Mouse (Mus musculus): ENCODE data around the gene Cep131. TPM values are rescaled to one million over a fixed set of nuclear protein-coding genes. Genes with fewer than 3 reads are reported as not detected.
A peak's percentile ranks its signal among the peaks of the same experiment; 100 is the strongest.

Gene Cep131
- polyA plus RNA-seq, 1 experiment from 2014 or later, result 41.4 TPM

DNA sequence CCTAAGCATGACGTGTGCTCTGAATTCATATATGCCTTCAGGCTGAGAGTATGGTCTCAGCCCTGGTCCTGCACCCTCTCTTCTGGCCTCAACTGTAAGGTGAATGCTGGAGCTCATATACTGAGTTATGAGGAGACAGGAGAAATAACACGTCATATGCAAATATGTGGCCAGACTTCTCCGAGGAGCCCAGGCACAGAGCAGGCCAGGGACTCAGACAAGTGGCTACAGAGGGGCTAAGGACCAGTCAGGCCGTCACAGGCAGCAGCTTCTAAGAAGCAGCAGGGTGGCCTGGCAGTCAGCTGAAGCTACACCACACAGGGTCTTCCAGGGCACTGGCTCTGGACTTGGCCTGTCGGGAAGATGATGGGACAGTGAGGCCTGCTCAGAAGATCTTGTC, 23.3 kb downstream of the Cep131 start:
- WGBS, result 89% methylated on average over 5 of the region's 5 CpGs
- no peak overlapping the region for H3K4me3 ChIP-seq
- H3K9me3 ChIP-seq, result no peaks in the 10 kb centered on the region
- DNase-seq (ENCODE audit: extremely low spot score, low spot score), result no peak
- H3K27ac ChIP-seq, result no peak overlapping the region
- peaks cover 15% of the 10 kb centered on the region; the same call in 1 of the 2 replicates for H3K4me1 ChIP-seq
- H3K27me3 ChIP-seq (ENCODE audit: poor library complexity, severe bottlenecking), result no peaks in the 10 kb centered on the region
- H3K36me3 ChIP-seq (replicated peaks), result peaks cover 58% of the 10 kb centered on the region

DNA sequence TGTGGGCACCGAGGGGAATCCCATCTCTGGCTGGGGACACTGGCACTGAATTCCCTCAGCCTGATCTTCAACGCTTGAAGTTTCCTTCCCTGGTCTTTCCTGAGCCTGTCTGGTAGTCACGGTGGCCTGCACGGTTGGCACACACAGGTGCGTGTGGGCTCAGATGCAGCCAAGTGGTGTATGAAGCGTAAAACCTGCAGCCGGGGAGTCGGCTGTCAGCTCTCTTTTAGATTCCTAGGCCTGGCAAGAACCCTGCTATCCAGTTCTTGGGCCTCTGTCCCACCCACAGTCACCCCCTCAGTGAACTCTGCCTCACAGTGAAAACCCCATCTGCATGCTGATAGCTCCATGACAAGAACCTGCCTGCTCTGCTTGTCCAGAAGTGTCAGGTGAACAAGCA, 26.0 kb downstream of the Cep131 start:
- H3K4me1 ChIP-seq, result peaks cover 5% of the 10 kb centered on the region; the same call in 1 of the 2 replicates

DNA sequence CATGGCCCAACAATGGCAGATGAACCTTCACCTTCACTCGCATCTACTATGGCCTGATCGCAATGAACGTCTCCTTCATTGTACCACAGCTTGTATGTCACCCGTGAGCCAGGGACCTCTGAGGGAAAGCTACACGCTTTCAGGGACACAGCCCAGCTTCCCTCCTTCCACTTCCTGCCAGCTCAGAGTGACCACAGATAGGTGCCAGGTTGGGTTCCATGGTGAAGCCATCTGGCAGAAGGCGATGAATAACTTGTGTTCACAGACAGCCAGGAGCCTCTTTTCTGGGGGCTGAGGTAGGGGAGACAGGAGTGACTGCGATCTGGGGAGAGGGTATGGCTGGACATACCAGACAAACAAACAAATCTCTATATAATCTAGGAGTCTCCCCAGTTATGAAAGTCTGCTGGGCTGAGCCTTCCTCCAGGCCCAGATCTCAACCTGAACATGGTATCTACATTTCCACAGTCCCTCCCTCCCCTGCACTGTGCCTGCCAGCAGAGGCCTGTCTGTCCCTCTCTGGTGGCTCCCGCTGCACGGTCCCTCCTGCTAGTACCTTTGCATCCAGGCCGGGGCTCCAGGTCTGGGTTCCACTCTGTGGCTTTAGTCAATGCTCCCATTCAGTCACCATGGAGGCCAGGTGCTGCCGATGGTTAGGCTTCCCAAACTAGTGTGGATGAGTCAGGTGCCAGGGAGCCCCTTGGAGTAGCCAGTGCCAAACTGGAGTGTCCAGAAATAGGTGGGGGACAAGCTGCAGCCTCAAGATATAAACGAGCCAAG, 30.5 kb downstream of the Cep131 start:
- peaks cover 5% of the 10 kb centered on the region for H3K4me1 ChIP-seq
- H3K4me3 ChIP-seq, result no peak overlapping the region
- H3K36me3 ChIP-seq (replicated peaks), result no peaks in the 10 kb centered on the region
- DNase-seq (ENCODE audit: extremely low spot score, low spot score), result no peak
- 89% methylated on average over 12 of the region's 12 CpGs for WGBS
- H3K27ac ChIP-seq, result no peak overlapping the region
- H3K27me3 ChIP-seq (ENCODE audit: poor library complexity, severe bottlenecking), result peaks cover 6% of the 10 kb centered on the region
- no peaks in the 10 kb centered on the region for H3K9me3 ChIP-seq

More for the DNA sequence above, 26.0 kb downstream of the Cep131 start:
- H3K4me3 ChIP-seq, result no peak overlapping the region
- 0 out of 2 replicates have a peak overlapping the region, but pooled peaks have one; percentile 20 for H3K27ac ChIP-seq
- DNase-seq (ENCODE audit: extremely low spot score, low spot score), result no peak
- H3K27me3 ChIP-seq (ENCODE audit: poor library complexity, severe bottlenecking), result no peaks in the 10 kb centered on the region
- H3K36me3 ChIP-seq (replicated peaks), result peaks cover 32% of the 10 kb centered on the region
- no peaks in the 10 kb centered on the region for H3K9me3 ChIP-seq
- WGBS, result 88% methylated on average over 8 of the region's 8 CpGs

DNA sequence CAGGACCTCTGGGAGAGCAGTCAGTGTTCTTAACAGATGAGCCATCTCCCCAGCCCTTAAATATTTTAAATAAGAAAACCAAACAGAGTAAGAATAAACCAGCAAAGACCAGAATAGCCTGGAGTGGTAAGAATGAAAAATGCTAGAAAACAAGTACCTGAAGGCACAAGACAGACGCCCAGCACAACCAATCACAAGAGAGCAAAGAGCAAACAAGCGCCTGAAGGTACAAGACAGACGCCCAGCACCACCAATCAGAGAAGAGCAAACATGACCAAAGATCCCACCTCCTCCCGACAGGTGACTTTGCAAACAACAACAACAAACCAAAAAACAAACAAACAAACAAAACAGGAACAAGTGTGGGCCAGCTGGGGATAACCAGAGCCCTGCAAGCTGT, 32.8 kb downstream of the Cep131 start:
- no peak for DNase-seq (ENCODE audit: extremely low spot score, low spot score)
- H3K27me3 ChIP-seq (ENCODE audit: poor library complexity, severe bottlenecking), result peaks cover 27% of the 10 kb centered on the region
- no peak overlapping the region for H3K4me3 ChIP-seq
- WGBS, result 87% methylated on average over 4 of the region's 4 CpGs
- H3K36me3 ChIP-seq (replicated peaks), result no peaks in the 10 kb centered on the region
- H3K4me1 ChIP-seq, result peaks cover 14% of the 10 kb centered on the region
- no peaks in the 10 kb centered on the region for H3K9me3 ChIP-seq
- no peak overlapping the region for H3K27ac ChIP-seq

DNA sequence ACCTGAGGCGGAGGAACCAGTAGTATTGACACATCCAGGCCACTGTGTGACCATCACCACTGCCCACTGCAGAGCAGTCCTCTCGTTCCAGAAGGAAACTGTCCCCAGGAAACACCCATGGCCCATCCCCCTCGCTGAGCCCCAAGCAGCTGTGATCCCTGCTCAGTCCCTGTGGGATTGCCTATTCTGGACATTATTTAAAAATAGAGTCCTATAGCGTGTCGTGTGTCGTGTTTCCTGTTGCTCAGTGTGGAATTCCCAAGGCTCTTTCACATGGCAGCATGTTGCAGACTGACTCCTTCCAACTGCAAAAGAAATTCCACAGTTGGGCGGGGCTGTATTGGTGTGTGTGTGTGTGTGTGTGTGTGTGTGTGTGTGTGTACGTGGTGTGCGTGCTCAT, 34.4 kb downstream of the Cep131 start:
- peaks cover 30% of the 10 kb centered on the region for H3K4me1 ChIP-seq
- peaks cover 43% of the 10 kb centered on the region for H3K27me3 ChIP-seq (ENCODE audit: poor library complexity, severe bottlenecking)
- H3K27ac ChIP-seq, result no peak overlapping the region
- H3K4me3 ChIP-seq, result no peak overlapping the region
- H3K9me3 ChIP-seq, result no peaks in the 10 kb centered on the region
- H3K36me3 ChIP-seq (replicated peaks), result no peaks in the 10 kb centered on the region
- 85% methylated on average over 9 of the region's 9 CpGs for WGBS
- no peak for DNase-seq (ENCODE audit: extremely low spot score, low spot score)

DNA sequence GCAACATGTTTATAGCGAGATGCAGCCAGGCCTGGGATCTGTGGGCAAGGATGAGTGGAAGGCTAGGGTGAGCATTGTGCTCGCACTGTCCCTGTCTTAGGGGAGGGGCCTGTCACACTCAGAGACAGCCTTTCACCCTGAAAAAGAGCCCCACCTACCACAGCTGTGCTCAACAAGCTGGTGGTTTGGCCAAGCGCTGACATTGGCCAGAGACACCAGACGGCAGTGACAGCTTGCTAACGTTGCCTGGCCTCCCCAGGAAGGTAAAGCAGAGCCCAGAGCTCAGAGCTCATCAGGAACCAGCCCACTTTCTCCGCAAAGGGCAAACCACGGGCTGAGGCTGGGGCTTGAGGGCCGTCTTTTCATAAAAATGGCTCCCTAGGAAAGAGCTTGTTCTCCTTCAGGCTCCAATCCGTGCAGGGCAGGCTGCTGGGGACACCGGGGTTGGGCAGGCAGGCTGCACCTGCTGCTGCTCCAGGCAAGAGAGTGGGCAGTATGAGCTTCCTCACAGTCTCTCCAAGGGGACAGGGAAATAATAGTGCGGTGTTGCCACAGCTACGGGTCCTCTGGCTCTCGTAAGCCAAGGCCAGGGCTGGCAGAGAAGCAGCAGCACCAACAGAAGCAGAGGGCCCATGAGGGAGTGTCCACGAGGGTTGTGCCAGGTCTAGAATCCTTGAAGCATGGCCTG, 35.4 kb downstream of the Cep131 start:
- WGBS, result 57% methylated on average over 14 of the region's 14 CpGs
- no peak overlapping the region for H3K4me3 ChIP-seq
- peak overlapping the region; percentile 33; the same call in 1 of the 2 replicates for H3K27ac ChIP-seq
- H3K27me3 ChIP-seq (ENCODE audit: poor library complexity, severe bottlenecking), result peaks cover 53% of the 10 kb centered on the region
- DNase-seq (ENCODE audit: extremely low spot score, low spot score), result no peak
- H3K9me3 ChIP-seq, result no peaks in the 10 kb centered on the region
- H3K36me3 ChIP-seq (replicated peaks), result no peaks in the 10 kb centered on the region
- H3K4me1 ChIP-seq, result peaks cover 40% of the 10 kb centered on the region

DNA sequence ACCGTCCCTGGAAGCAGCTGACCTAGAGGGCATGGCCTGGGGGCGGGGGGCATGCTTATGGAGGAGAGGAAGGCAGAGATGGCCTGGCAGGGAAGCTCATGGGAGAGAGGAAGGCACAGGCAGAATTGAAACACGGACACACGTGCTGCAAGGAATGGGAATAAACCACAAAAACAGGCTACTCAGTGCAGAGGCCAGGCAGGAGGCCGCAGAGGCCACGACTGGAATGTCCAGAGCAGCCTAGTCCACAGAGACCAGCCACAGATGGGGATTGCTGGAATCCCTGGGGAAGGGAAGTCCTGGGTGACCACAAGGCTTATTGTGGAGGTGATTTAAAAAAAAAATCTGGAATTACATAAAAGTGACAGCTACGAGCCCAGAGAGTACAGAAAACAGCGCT, 37.6 kb downstream of the Cep131 start:
- Histone ChIP-seq H3K9me3 (no peaks in the 10 kb centered on the region), H3K36me3 (replicated peaks) (no peaks in the 10 kb centered on the region), H3K4me3 (no peak overlapping the region), H3K27ac (no peak overlapping the region), H3K27me3 (ENCODE audit: poor library complexity, severe bottlenecking) (peaks cover 71% of the 10 kb centered on the region), H3K4me1 (peaks cover 58% of the 10 kb centered on the region)
- 75% methylated on average over 8 of the region's 8 CpGs for WGBS
- no peak for DNase-seq (ENCODE audit: extremely low spot score, low spot score)

DNA sequence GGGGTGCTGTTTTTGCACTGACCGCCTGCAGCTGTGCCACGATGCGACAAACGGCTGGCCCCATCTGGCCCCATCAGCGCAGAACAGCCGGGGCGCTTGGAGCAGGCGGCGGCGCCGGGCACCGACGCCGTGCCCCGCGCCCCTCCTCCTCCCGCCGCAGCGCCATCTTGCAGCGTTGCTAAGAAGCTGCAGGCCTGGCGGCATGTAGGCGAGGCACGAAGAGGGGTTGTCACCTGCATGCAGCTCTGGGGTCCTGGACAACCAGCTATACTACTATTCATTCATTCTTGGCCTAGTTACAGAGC, 38.4 kb downstream of the Cep131 start:
- Histone ChIP-seq H3K9me3 (no peaks in the 10 kb centered on the region), H3K27ac (0 out of 2 replicates have a peak overlapping the region, but pooled peaks have one; percentile 88), H3K36me3 (replicated peaks) (no peaks in the 10 kb centered on the region), H3K27me3 (ENCODE audit: poor library complexity, severe bottlenecking) (peaks cover 71% of the 10 kb centered on the region), H3K4me3 (peak overlapping the region; percentile 79), H3K4me1 (peaks cover 61% of the 10 kb centered on the region)
- DNase-seq (ENCODE audit: extremely low spot score, low spot score), result peak; percentile 50
- 2% methylated on average over 23 of the region's 23 CpGs for WGBS

DNA sequence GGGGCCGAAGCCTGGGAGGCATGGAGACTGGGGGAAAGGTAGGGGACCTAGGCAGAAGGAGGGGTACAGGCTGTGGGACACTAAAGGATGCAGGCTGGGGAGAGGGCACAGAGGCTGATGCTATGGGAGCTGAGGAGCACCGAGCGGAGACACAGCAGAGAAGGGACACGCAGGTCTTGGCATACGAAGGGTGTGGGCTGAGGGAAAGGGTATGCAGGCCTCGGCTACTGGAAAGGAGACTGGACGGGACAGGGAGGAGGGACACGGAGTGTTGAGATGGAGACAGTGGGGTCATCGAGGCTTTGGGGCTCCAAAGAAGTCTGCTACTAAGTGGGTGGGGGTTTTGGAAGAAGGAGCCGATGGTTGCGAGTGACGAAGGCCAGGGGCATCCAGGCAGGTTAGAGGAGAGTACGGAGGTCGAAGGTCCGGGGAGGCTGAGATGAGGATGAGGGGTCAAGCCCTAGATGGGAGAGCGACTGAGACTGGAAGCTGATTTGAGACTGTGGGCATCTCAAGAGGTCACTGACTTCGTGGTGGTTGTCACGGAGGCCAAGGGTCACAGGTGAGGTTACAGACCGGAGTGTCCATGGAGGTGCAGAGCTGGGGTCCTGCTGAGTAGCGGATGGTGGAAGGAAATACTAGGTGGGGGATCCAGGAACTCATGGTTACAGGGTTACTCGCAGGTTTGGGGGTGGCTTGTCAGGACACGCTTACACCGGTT, 38.9 kb downstream of the Cep131 start:
- no peaks in the 10 kb centered on the region for H3K9me3 ChIP-seq
- H3K27me3 ChIP-seq (ENCODE audit: poor library complexity, severe bottlenecking), result peaks cover 71% of the 10 kb centered on the region
- H3K4me1 ChIP-seq, result peaks cover 61% of the 10 kb centered on the region
- H3K36me3 ChIP-seq (replicated peaks), result no peaks in the 10 kb centered on the region
- no peak for DNase-seq (ENCODE audit: extremely low spot score, low spot score)
- 8% methylated on average over 23 of the region's 23 CpGs for WGBS
- peak overlapping the region; percentile 88 for H3K27ac ChIP-seq
- H3K4me3 ChIP-seq, result peak overlapping the region; percentile 79

DNA sequence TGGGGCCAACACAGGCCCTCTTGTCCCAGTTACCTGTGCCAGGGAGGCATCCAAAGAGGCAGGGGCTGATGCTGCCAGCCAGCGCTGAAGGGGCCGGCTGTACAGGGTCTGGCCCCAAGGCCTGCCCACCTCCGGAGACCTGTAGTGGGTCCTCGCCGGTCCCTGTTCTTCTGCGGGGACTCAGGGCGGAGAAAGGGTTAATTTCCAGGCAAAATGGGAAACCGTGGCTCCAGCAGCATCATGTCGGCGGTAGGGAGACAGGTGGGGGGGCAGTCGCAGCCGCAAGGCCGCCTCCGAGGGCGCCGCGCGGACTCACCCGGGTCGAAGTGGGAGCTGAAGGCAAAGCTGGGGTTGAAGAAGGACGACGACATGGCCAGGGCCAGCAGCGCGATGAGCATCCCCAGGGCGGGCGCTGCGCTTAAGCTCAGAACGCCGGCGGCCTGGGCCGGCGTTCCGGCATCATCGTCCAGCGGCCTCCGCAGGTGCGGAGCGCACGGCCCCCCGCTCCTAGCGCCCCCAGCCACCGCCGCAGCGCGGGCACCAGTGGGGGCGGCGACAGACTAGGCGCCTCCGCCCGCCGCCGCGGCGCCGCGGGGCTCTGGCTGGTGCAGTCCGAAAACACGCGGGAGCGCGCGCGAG, 40.0 kb downstream of the Cep131 start, which contains the start of gene Aatk:
Aatk (minus strand) TSS at position 615 of the 639 bp plus-strand sequence.
- no peaks in the 10 kb centered on the region for H3K9me3 ChIP-seq
- peaks cover 70% of the 10 kb centered on the region for H3K4me1 ChIP-seq
- peak within 1 kb of the TSS; percentile 79 for H3K4me3 ChIP-seq
- DNase-seq (ENCODE audit: extremely low spot score, low spot score), result peak; percentile 42
- no peaks in the 10 kb centered on the region for H3K36me3 ChIP-seq (replicated peaks)
- peaks cover 71% of the 10 kb centered on the region for H3K27me3 ChIP-seq (ENCODE audit: poor library complexity, severe bottlenecking)
- peak within 1 kb of the TSS; percentile 88 for H3K27ac ChIP-seq
- 1% methylated on average over 58 of the region's 63 CpGs for WGBS

DNA sequence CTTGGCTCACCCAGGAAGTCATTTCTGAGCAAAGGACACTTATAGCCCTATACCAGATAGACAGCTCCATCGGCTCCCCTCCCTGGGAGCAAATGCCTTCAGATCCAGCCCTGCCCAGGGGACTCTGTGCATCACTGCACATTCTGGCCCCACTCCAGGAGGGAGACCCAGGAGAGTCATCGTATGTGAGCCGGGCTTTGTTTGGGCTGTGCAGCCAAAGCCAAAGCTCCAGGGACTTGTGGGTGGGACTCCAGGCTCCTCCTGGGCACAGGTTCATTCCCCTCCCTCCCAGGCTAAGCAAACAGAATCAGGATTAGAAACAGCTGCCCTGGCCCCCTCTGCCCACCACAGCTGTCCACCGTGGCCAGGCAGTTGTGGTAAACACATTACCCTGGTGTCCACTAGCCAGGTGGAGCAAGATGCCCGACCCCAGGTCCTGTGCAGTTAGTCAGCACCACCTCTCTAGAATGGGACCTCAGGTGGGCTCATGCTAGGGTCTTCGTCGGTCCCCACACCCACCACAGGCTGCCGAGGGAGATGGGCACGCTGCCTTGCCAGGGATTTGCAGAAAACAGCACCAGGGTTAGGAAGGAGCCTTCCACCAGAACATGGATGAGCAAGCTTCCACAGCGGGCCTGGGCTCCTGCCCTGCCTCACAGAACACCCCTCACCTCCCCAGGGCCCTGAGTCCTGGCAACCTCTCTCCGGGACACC, 40.6 kb downstream of the Cep131 start:
- 48% methylated on average over 11 of the region's 11 CpGs for WGBS
- peak overlapping the region; percentile 79 for H3K4me3 ChIP-seq
- H3K27ac ChIP-seq, result peak overlapping the region; percentile 88
- H3K4me1 ChIP-seq, result peaks cover 70% of the 10 kb centered on the region
- H3K36me3 ChIP-seq (replicated peaks), result no peaks in the 10 kb centered on the region
- peaks cover 64% of the 10 kb centered on the region for H3K27me3 ChIP-seq (ENCODE audit: poor library complexity, severe bottlenecking)
- no peaks in the 10 kb centered on the region for H3K9me3 ChIP-seq
- no peak for DNase-seq (ENCODE audit: extremely low spot score, low spot score)

DNA sequence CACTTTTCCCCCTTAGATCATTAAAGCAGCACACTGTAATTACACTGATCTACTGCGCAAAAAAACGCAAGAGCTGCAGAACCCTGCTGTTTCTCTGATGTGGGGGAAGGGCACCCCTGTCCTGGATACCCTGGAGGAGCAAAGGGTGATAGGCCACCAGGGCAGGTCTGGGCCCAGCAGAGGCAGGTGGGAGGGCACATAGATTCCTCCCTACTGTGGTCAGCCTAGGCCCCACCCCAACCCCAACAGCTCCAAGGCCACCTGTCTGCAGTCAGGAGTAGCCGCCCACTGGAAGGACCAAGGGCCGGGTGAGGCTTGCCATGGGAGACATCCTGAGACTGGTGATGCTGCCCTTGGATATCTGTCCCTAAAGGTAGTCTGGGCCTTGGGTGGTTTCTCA, 41.3 kb downstream of the Cep131 start:
- H3K36me3 ChIP-seq (replicated peaks), result no peaks in the 10 kb centered on the region
- no peak for DNase-seq (ENCODE audit: extremely low spot score, low spot score)
- peaks cover 66% of the 10 kb centered on the region for H3K4me1 ChIP-seq
- H3K27me3 ChIP-seq (ENCODE audit: poor library complexity, severe bottlenecking), result peaks cover 57% of the 10 kb centered on the region
- H3K9me3 ChIP-seq, result no peaks in the 10 kb centered on the region
- H3K27ac ChIP-seq, result no peak overlapping the region
- 67% methylated on average over 4 of the region's 4 CpGs for WGBS
- H3K4me3 ChIP-seq, result no peak overlapping the region; the same call in 1 of the 2 replicates
